Mouse (Mus musculus) CH12.LX (cell line): Measurements from ENCODE around the gene Gm10260. TPM values are rescaled to one million over a fixed set of nuclear protein-coding genes. Genes with fewer than 3 reads are reported as not detected.

Source experiments
- DNase-seq: peaks from one replicate; pipeline ENCODE4 v3.0.0-alpha.2; 2013; ENCODE audit errors: extremely low read depth
- H3K27ac ChIP-seq: 2 replicates; pipeline ENCODE4 v1.5.1; 2012; ENCODE audit warnings: low read depth, mild to moderate bottlenecking, control low read depth, moderate library complexity; ENCODE audit not compliant: insufficient read depth
- H3K27me3 ChIP-seq: replicated peaks from 2 replicates; pipeline ENCODE3; 2012; ENCODE audit warnings: inconsistent platforms
- H3K36me3 ChIP-seq, 2 experiments: replicated peaks in 1 of 2; 2 replicates each; pipeline versions ENCODE3 to v1.6.1; 2012; ENCODE audit warnings: inconsistent platforms in 1 of 2, low read length in 1 of 2, mild to moderate bottlenecking in 1 of 2, mixed read lengths in 1 of 2, moderate library complexity in 1 of 2; ENCODE audit not compliant: control insufficient read depth in 1 of 2, insufficient read depth in 1 of 2
- H3K4me1 ChIP-seq, 2 experiments: 2 replicates each; pipeline ENCODE4 v1.6.1; 2012; ENCODE audit warnings: inconsistent platforms in 1 of 2, moderate library complexity in 1 of 2; ENCODE audit not compliant: insufficient read depth in 2 of 2, control insufficient read depth in 1 of 2
- H3K4me2 ChIP-seq: 2 replicates; pipeline ENCODE4 v1.6.1; 2012; ENCODE audit warnings: low read depth, mild to moderate bottlenecking, control low read depth; ENCODE audit not compliant: poor library complexity, insufficient read depth, severe bottlenecking
- H3K4me3 ChIP-seq, 3 experiments: fragments of 150-350 bp in 1 of 3; sonication (generic) in 1 of 3; replicated peaks in 1 of 3; 2 replicates each; pipeline versions ENCODE3 to v1.5.1; 2011 to 2012; ENCODE audit warnings: low read depth in 2 of 3, low read length in 2 of 3, mild to moderate bottlenecking in 2 of 3, moderate library complexity in 2 of 3, control low read depth in 1 of 3, improper control_type of control experiment in 1 of 3, inconsistent platforms in 1 of 3, mixed read lengths in 1 of 3; ENCODE audit not compliant: poor library complexity in 1 of 3
- H3K79me2 ChIP-seq: replicated peaks from 2 replicates; pipeline ENCODE4 v1.6.1; 2012; ENCODE audit warnings: mild to moderate bottlenecking, moderate library complexity; ENCODE audit not compliant: control insufficient read depth, poor library complexity, insufficient read depth, severe bottlenecking; ENCODE audit errors: extremely low read depth
- H3K9ac ChIP-seq: 2 replicates; pipeline ENCODE4 v1.6.1; 2012; ENCODE audit warnings: low read depth, mild to moderate bottlenecking, control low read depth, moderate library complexity; ENCODE audit not compliant: insufficient read depth
- H3K9me3 ChIP-seq: replicated peaks from 2 replicates; pipeline ENCODE3; 2012; ENCODE audit warnings: low read length, inconsistent platforms, mixed read lengths
- BHLHE40 ChIP-seq: IDR thresholded peaks from 2 replicates; pipeline ENCODE4 v1.6.1; 2011; ENCODE audit warnings: mild to moderate bottlenecking, low read depth, low read length, improper control_type of control experiment
- CHD1 ChIP-seq: IDR thresholded peaks from 2 replicates; pipeline ENCODE4 v1.6.1; 2012; ENCODE audit warnings: low read depth, low read length, improper control_type of control experiment, inconsistent platforms
- CTCF ChIP-seq, 2 experiments: IDR thresholded peaks in 1 of 2; conservative IDR thresholded peaks in 1 of 2; 2 replicates each; pipeline ENCODE4 v1.5.1; 2011 to 2012; ENCODE audit warnings: low read depth in 2 of 2, low read length in 2 of 2, improper control_type of control experiment in 1 of 2, inconsistent platforms in 1 of 2, mild to moderate bottlenecking in 1 of 2, moderate library complexity in 1 of 2
- E2F4 ChIP-seq: IDR thresholded peaks from 2 replicates; pipeline ENCODE4 v1.6.1; 2011; ENCODE audit warnings: low read depth, low read length, improper control_type of control experiment; ENCODE audit not compliant: insufficient replicate concordance
- ELF1 ChIP-seq: IDR thresholded peaks from 2 replicates; pipeline ENCODE4 v1.6.1; 2014; ENCODE audit warnings: low read depth, mild to moderate bottlenecking, inconsistent platforms, low read length, improper control_type of control experiment
- EP300 ChIP-seq: IDR thresholded peaks from 2 replicates; pipeline ENCODE4 v1.6.1; 2011; ENCODE audit warnings: low read length, improper control_type of control experiment
- ETS1 ChIP-seq: conservative IDR thresholded peaks from 2 replicates; pipeline ENCODE4 v1.6.1; 2012; ENCODE audit warnings: low read depth, mild to moderate bottlenecking, inconsistent platforms, low read length, improper control_type of control experiment, moderate library complexity
- GABPA ChIP-seq: IDR thresholded peaks from 2 replicates; pipeline ENCODE4 v1.6.1; 2012; ENCODE audit warnings: low read depth, low read length, improper control_type of control experiment, inconsistent platforms; ENCODE audit not compliant: insufficient replicate concordance
- HCFC1 ChIP-seq: IDR thresholded peaks from 2 replicates; pipeline ENCODE4 v1.6.1; 2012; ENCODE audit warnings: low read depth, mild to moderate bottlenecking, inconsistent platforms, low read length, improper control_type of control experiment
- IRF4 ChIP-seq: IDR thresholded peaks from 2 replicates; pipeline ENCODE4 v1.6.1; 2014; ENCODE audit warnings: low read depth, mild to moderate bottlenecking, inconsistent platforms, low read length, improper control_type of control experiment
- JUN ChIP-seq: IDR thresholded peaks from 2 replicates; pipeline ENCODE4 v1.6.1; 2011; ENCODE audit warnings: low read depth, mild to moderate bottlenecking, low read length, improper control_type of control experiment, moderate library complexity; ENCODE audit not compliant: insufficient read depth
- JUND ChIP-seq: conservative IDR thresholded peaks from 2 replicates; pipeline ENCODE4 v1.6.1; 2011; ENCODE audit warnings: low read depth, low read length, improper control_type of control experiment
- KAT2A ChIP-seq: IDR thresholded peaks from 2 replicates; pipeline ENCODE4 v1.6.1; 2012; ENCODE audit warnings: low read length, improper control_type of control experiment, inconsistent platforms; ENCODE audit not compliant: insufficient replicate concordance
- MAFK ChIP-seq: IDR thresholded peaks from 2 replicates; pipeline ENCODE4 v1.6.1; 2011; ENCODE audit warnings: low read length, improper control_type of control experiment; ENCODE audit not compliant: insufficient replicate concordance
- MAX ChIP-seq: IDR thresholded peaks from 2 replicates; pipeline ENCODE4 v1.6.1; 2011; ENCODE audit warnings: low read length, improper control_type of control experiment
- MEF2A ChIP-seq: IDR thresholded peaks from 2 replicates; pipeline ENCODE4 v1.6.1; 2014; ENCODE audit warnings: low read depth, mild to moderate bottlenecking, inconsistent platforms, low read length, improper control_type of control experiment, borderline replicate concordance
- MXI1 ChIP-seq: IDR thresholded peaks from 2 replicates; pipeline ENCODE4 v1.6.1; 2011; ENCODE audit warnings: mild to moderate bottlenecking, low read depth, low read length, improper control_type of control experiment
- MYC ChIP-seq: IDR thresholded peaks from 2 replicates; pipeline ENCODE4 v1.6.1; 2011; ENCODE audit warnings: low read depth, mild to moderate bottlenecking, improper control_type of control experiment, low read length
- NRF1 ChIP-seq: IDR thresholded peaks from 2 replicates; pipeline ENCODE4 v1.6.1; 2014; ENCODE audit warnings: low read depth, mild to moderate bottlenecking, inconsistent platforms, low read length, improper control_type of control experiment, moderate library complexity
- PAX5 ChIP-seq: IDR thresholded peaks from 2 replicates; pipeline ENCODE4 v1.6.1; 2012; ENCODE audit warnings: low read length, inconsistent platforms, mixed read lengths
- RAD21 ChIP-seq: IDR thresholded peaks from 2 replicates; pipeline ENCODE4 v1.6.1; 2011; ENCODE audit warnings: low read depth, mild to moderate bottlenecking, low read length, improper control_type of control experiment, moderate library complexity
- SIN3A ChIP-seq: IDR thresholded peaks from 2 replicates; pipeline ENCODE4 v1.6.1; 2012; ENCODE audit warnings: low read length, improper control_type of control experiment, inconsistent platforms
- SMC3 ChIP-seq: IDR thresholded peaks from 2 replicates; pipeline ENCODE4 v1.6.1; 2011; ENCODE audit warnings: low read depth, low read length, improper control_type of control experiment
- TCF12 ChIP-seq: IDR thresholded peaks from 2 replicates; pipeline ENCODE4 v1.6.1; 2014; ENCODE audit warnings: low read depth, mild to moderate bottlenecking, inconsistent platforms, low read length, improper control_type of control experiment
- UBTF ChIP-seq: IDR thresholded peaks from 2 replicates; pipeline ENCODE4 v1.6.1; 2012; ENCODE audit warnings: low read depth, mild to moderate bottlenecking, inconsistent platforms, low read length, improper control_type of control experiment, moderate library complexity
- USF2 ChIP-seq: conservative IDR thresholded peaks from 2 replicates; pipeline ENCODE4 v1.6.1; 2011; ENCODE audit warnings: low read depth, low read length, improper control_type of control experiment
- ZNF384 ChIP-seq: IDR thresholded peaks from 2 replicates; pipeline ENCODE4 v1.6.1; 2012; ENCODE audit warnings: low read depth, low read length, improper control_type of control experiment, inconsistent platforms
- dilution Hi-C: fragments of 300-500 bp; cut with MboI; formaldehyde crosslinking; loops from 2 replicates; pipeline ENCODE4 v1.14.3; 2020; ENCODE audit warnings: low sequenced_read_pairs; ENCODE audit not compliant: extremely low pct_unique_long_range_greater_than_20kb, extremely low pct_ligation_motif_present
- in situ Hi-C: fragments of 300-500 bp; cut with MboI; formaldehyde crosslinking; loops from 3 replicates; pipeline ENCODE4 v1.14.3; 2019; ENCODE audit warnings: low sequenced_read_pairs, low pct_ligation_motif_present, low pct_unique_long_range_greater_than_20kb, mixed read lengths
- polyA plus RNA-seq: library from polyadenylated mRNA; unstranded; fragments of >175 nt; gene quantifications from 2 replicates; pipeline ENCODE4 v1.2.1, GENCODE M21; 2012; ENCODE audit warnings: low read depth; ENCODE audit not compliant: insufficient read length
- total RNA-seq, 2 experiments: library from RNA; depleted of rRNA; stranded (reverse); fragments of 300-350 nt in 1 of 2; fragments of >200 nt in 1 of 2; gene quantifications; 2 replicates each; pipeline ENCODE4 v1.2.3; 2012 to 2014

The Gm10260 gene
- total and polyA plus RNA-seq, 3 experiments: 1,620 to 5,622 (median 5,239) TPM

- H3K9ac ChIP-seq: no peak overlapping the region
- no peaks in the 10 kb centered on the region for H3K79me2 ChIP-seq
- no peak for DNase-seq
- H3K27ac ChIP-seq: no peak overlapping the region
- H3K4me3 ChIP-seq: no peak overlapping the region
- in situ Hi-C loops (no loop called here), dilution Hi-C loops (no loop called here)
- H3K36me3 ChIP-seq: no peaks in the 10 kb centered on the region
- H3K27me3 ChIP-seq: no peaks in the 10 kb centered on the region
- H3K4me2 ChIP-seq: no peak overlapping the region
- H3K4me1 ChIP-seq: no peaks in the 10 kb centered on the region
- H3K9me3 ChIP-seq: peaks cover 32% of the 10 kb centered on the region
- TF ChIP-seq EP300 (no peak), ELF1 (no peak), MYC (no peak), GABPA (no peak), MAX (no peak), KAT2A (no peak), BHLHE40 (no peak), CTCF (conservative IDR thresholded peaks at IDR 0.05 in 1 of 2, IDR thresholded peaks at IDR 0.05 in 1 of 2; ENCODE audit: low read depth in 2 of 2, low read length in 2 of 2) (no peak), ZNF384 (no peak), MEF2A (no peak), UBTF (no peak), USF2 (no peak), NRF1 (no peak), MXI1 (no peak), CHD1 (no peak), IRF4 (no peak), TCF12 (no peak), PAX5 (no peak)
Measured at GRCm38 (mm10) chr13:97783423-97784143, 23.2 kb upstream of the Gm10260 start.

GRCm38 (mm10) chr13:97782063-97782462 is 21.6 kb upstream of the Gm10260 start:
- Histone ChIP-seq H3K4me2 (no peak overlapping the region), H3K27ac (no peak overlapping the region), H3K9ac (no peak overlapping the region), H3K4me1 (no peaks in the 10 kb centered on the region), H3K36me3 (no peaks in the 10 kb centered on the region), H3K27me3 (no peaks in the 10 kb centered on the region), H3K79me2 (no peaks in the 10 kb centered on the region), H3K4me3 (no peak overlapping the region), H3K9me3 (peaks cover 32% of the 10 kb centered on the region)
- in situ Hi-C loops (no loop called here), dilution Hi-C loops (no loop called here)
- no peak for DNase-seq
- no peak for TF ChIP-seq SMC3
- no peak for TF ChIP-seq E2F4
- TF ChIP-seq NRF1: no peak
- TF ChIP-seq TCF12: no peak
- no peak for TF ChIP-seq HCFC1
- TF ChIP-seq RAD21: no peak
- TF ChIP-seq SIN3A: no peak
- TF ChIP-seq ZNF384: no peak
- TF ChIP-seq JUND: no peak
- no peak for TF ChIP-seq MYC
- no peak for TF ChIP-seq BHLHE40
- no peak for TF ChIP-seq ETS1
- no peak for TF ChIP-seq EP300
- TF ChIP-seq CTCF (conservative IDR thresholded peaks at IDR 0.05 in 1 of 2, IDR thresholded peaks at IDR 0.05 in 1 of 2; ENCODE audit: low read depth in 2 of 2, low read length in 2 of 2): no peak
- no peak for TF ChIP-seq USF2
- no peak for TF ChIP-seq UBTF
- TF ChIP-seq JUN: no peak
- TF ChIP-seq MAFK: no peak
